Mouse (Mus musculus) intestine, embryonic 16.5 days (tissue): ENCODE results near the gene Meltf. TPM values are rescaled to one million over a fixed set of nuclear protein-coding genes. Genes with fewer than 3 reads are reported as not detected.
A peak's percentile ranks its signal among the peaks of the same experiment; 100 is the strongest.

Experiments
- ATAC-seq: fragments of 200-750 bp; cut with Nextera tagmentation; 2 replicates; pipeline ENCODE4 v1.8.0; 2017; ENCODE audit warnings: moderate TSS enrichment, moderate library complexity
- H3K27ac ChIP-seq: fragments of 300-500 bp; sonication (generic); 2 replicates; pipeline ENCODE4 v1.5.1; 2014; ENCODE audit warnings: mild to moderate bottlenecking, low read length
- H3K27me3 ChIP-seq: fragments of 300-500 bp; sonication (generic); replicated peaks from 2 replicates; pipeline ENCODE4 v1.6.1; 2014; ENCODE audit warnings: low read length, control low read depth, mixed read lengths; ENCODE audit not compliant: control insufficient read depth, insufficient read depth
- H3K36me3 ChIP-seq: fragments of 300-500 bp; sonication (generic); 2 replicates; pipeline ENCODE4 v1.6.1; 2014; ENCODE audit warnings: low read length, control low read depth; ENCODE audit not compliant: control insufficient read depth, insufficient read depth
- H3K4me1 ChIP-seq: fragments of 300-500 bp; sonication (generic); 2 replicates; pipeline ENCODE4 v1.6.1; 2014; ENCODE audit warnings: low read length, control low read depth, mixed read lengths; ENCODE audit not compliant: control insufficient read depth, insufficient read depth
- H3K4me2 ChIP-seq: fragments of 300-500 bp; sonication (generic); 2 replicates; pipeline ENCODE4 v1.6.1; 2014; ENCODE audit warnings: low read depth, low read length, control low read depth
- H3K4me3 ChIP-seq: fragments of 300-500 bp; sonication (generic); 2 replicates; pipeline ENCODE4 v1.5.1; 2014; ENCODE audit warnings: mild to moderate bottlenecking, low read length
- H3K9ac ChIP-seq: fragments of 300-500 bp; sonication (generic); 2 replicates; pipeline ENCODE4 v1.6.1; 2014; ENCODE audit warnings: low read depth, low read length
- H3K9me3 ChIP-seq: fragments of 300-500 bp; sonication (generic); 2 replicates; pipeline ENCODE4 v1.6.1; 2016; ENCODE audit warnings: low read length, control low read depth; ENCODE audit not compliant: control insufficient read depth
- WGBS: fragments of 180-500 bp; shearing (Covaris S2); extraction: QIAGEN DNeasy Blood & Tissue Kit; methylation state at CpG from one replicate; pipeline ENCODE4 v1.1.7; 2014; 5-methylcytosine and 5-hydroxymethylcytosine counted together
- polyA plus RNA-seq: library from polyadenylated mRNA; unstranded; fragments of >200 nt; fragmentation: Nextera tagmentation; extraction: Ambion mirVana; gene quantifications from 2 replicates; pipeline ENCODE4 v1.2.1, GENCODE M21; 2015

The Meltf gene
- polyA plus RNA-seq = 106 and 225 TPM in 2 replicates

DNA sequence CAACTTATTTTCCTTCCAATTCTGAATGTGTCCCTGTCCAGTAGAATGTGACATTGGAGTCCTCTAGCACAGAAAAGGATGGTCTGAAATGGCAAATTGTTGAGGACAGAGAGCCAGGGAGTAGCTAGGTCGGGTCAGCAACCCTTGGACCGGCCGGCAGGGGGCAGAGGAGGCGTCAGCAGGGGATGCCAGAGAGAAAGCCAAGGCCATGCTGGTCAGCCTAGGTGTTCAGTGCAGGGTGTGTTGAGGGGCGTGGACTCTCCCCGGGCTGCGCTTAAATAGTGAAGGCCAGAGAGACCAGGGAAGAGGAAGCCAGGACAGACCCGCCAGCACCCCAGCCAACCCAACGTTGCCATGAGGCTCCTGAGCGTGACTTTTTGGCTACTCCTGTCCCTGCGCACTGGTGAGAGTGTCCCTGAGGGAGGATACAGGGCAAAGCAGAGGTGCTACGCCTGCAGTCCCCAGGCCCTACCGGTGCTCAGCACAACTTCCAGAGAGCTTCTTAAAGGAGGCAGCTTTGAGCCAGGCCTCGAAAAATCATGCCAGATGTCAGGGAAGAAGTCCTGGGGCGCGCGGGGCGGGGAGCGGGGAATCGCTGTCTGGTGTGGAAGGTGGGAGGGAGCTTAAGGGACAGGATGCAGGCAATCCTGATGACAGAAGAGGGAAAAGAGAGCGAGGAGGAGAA, at the start of gene Meltf:
TSS of gene Meltf (plus strand) at position 238 of the 685 bp plus-strand sequence.
- no peaks in the 10 kb centered on the region for H3K27me3 ChIP-seq
- no peaks in the 10 kb centered on the region for H3K36me3 ChIP-seq
- 33% methylated on average over 21 of the region's 21 CpGs for WGBS
- peak within 1 kb of the TSS; percentile 41 for H3K9ac ChIP-seq
- peak within 1 kb of the TSS; percentile 36 for H3K4me3 ChIP-seq
- no peak within 1 kb of the TSS for H3K27ac ChIP-seq
- H3K4me2 ChIP-seq = peak within 1 kb of the TSS; percentile 43
- peaks cover 6% of the 10 kb centered on the region for H3K4me1 ChIP-seq
- no peaks in the 10 kb centered on the region for H3K9me3 ChIP-seq
- peak; percentile 85 for ATAC-seq

DNA sequence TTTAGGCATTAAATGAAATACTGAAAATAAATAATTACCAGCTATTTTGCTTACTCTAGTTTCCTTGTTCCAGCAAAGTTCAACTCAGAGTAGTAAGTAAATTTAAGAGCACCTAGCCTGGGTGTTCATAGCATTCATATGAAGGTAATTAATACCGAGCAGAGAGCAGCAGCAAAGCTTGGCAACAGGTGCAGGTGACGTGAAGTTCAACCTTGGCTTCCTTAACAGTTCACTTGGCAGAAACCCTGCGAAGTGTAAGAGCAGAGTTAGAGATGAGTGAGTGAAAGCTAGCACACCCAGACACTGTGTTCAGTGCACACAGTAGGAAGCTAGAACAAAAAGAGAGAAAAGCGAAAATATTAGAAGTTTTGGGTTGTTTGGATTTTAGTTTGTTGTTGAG, 47.9 kb upstream of the Meltf start:
- Histone ChIP-seq H3K27ac (no peak overlapping the region), H3K4me3 (no peak overlapping the region), H3K9ac (no peak overlapping the region), H3K27me3 (no peaks in the 10 kb centered on the region), H3K4me2 (no peak overlapping the region), H3K9me3 (no peaks in the 10 kb centered on the region), H3K36me3 (no peaks in the 10 kb centered on the region; the same call in 1 of the 2 replicates), H3K4me1 (no peaks in the 10 kb centered on the region)
- ATAC-seq = no peak
- WGBS = 85% methylated on average over 4 of the region's 4 CpGs

GRCm38 (mm10) chr16:31832630-31833422, 45.8 kb upstream of the Meltf start:
- H3K27ac ChIP-seq = no peak overlapping the region
- H3K4me3 ChIP-seq = no peak overlapping the region
- no peak overlapping the region for H3K9ac ChIP-seq
- H3K9me3 ChIP-seq = no peaks in the 10 kb centered on the region
- H3K4me1 ChIP-seq = no peaks in the 10 kb centered on the region
- H3K36me3 ChIP-seq = 0 out of 2 replicates have a peak, but pooled peaks cover 3% of the 10 kb centered on the region
- WGBS = 94% methylated on average over 10 of the region's 10 CpGs
- no peak for ATAC-seq
- H3K27me3 ChIP-seq = no peaks in the 10 kb centered on the region
- H3K4me2 ChIP-seq = no peak overlapping the region

DNA sequence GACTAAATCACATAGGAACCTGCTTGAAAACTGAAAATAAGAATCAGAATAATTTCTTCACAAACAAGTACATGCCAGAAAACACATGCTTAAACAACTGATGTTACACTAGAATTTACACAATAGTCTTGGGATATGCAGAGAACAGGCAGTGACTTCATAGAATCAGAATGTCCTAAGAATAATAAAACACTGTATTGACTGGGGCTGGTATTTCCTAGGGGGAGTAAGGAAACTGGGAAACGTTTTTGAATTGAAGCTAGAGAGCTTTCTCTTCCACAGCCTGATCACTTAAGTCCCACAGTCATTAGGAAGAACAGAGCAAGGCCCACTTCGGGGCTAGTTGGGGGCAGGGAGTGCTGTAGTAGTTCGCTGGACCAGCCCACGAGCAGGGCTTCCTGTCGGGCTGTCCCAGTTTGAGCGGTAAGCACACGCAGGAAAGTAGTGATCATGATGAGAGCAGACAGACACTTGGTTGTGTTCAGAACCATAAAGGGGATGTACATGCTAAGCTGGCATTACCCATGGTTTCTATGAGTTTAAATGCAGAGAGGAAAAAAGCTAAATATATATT, 44.5 kb upstream of the Meltf start:
- no peak for ATAC-seq
- H3K36me3 ChIP-seq = 0 out of 2 replicates have a peak, but pooled peaks cover 3% of the 10 kb centered on the region
- WGBS = 60% methylated on average over 7 of the region's 7 CpGs
- H3K4me2 ChIP-seq = no peak overlapping the region
- H3K27me3 ChIP-seq = no peaks in the 10 kb centered on the region
- no peaks in the 10 kb centered on the region for H3K9me3 ChIP-seq
- no peak overlapping the region for H3K4me3 ChIP-seq
- H3K27ac ChIP-seq = no peak overlapping the region
- H3K9ac ChIP-seq = no peak overlapping the region
- no peaks in the 10 kb centered on the region for H3K4me1 ChIP-seq

GRCm38 (mm10) chr16:31834662-31835318, 43.8 kb upstream of the Meltf start:
- Histone ChIP-seq H3K9ac (no peak overlapping the region), H3K27ac (no peak overlapping the region), H3K27me3 (no peaks in the 10 kb centered on the region), H3K4me2 (no peak overlapping the region), H3K4me3 (no peak overlapping the region), H3K4me1 (no peaks in the 10 kb centered on the region), H3K36me3 (0 out of 2 replicates have a peak, but pooled peaks cover 3% of the 10 kb centered on the region), H3K9me3 (no peaks in the 10 kb centered on the region)
- 80% methylated on average over 2 of the region's 2 CpGs for WGBS
- ATAC-seq = no peak

GRCm38 (mm10) chr16:31837362-31837761, 41.2 kb upstream of the Meltf start:
- 0 out of 2 replicates have a peak, but pooled peaks cover 3% of the 10 kb centered on the region for H3K36me3 ChIP-seq
- no peak overlapping the region for H3K4me3 ChIP-seq
- no peaks in the 10 kb centered on the region for H3K9me3 ChIP-seq
- no peaks in the 10 kb centered on the region for H3K4me1 ChIP-seq
- no peak overlapping the region for H3K9ac ChIP-seq
- H3K27ac ChIP-seq = no peak overlapping the region
- no peak overlapping the region for H3K4me2 ChIP-seq
- H3K27me3 ChIP-seq = no peaks in the 10 kb centered on the region
- no peak for ATAC-seq
- WGBS = 87% methylated on average over 3 of the region's 3 CpGs

DNA sequence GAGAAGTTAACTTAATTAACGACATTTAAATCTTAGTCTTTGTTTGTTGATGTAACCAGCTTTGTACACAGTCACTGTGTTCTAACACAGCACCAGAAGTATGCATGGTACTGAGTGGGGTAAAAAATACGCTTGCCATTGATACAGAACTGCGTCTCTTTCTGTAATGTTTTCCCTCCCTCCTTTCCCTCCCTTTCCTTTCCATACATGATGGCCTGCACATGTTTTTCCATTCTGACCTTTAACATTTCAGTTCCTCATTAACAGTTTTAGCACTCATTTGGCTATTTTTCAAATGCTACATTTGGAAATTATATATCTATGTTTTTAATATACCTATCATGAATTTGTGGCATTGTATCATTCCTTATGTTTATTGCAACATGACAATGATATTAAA, 34.4 kb upstream of the Meltf start:
- Histone ChIP-seq H3K4me2 (no peak overlapping the region), H3K27me3 (no peaks in the 10 kb centered on the region)
- 93% methylated on average over 3 of the region's 3 CpGs for WGBS

DNA sequence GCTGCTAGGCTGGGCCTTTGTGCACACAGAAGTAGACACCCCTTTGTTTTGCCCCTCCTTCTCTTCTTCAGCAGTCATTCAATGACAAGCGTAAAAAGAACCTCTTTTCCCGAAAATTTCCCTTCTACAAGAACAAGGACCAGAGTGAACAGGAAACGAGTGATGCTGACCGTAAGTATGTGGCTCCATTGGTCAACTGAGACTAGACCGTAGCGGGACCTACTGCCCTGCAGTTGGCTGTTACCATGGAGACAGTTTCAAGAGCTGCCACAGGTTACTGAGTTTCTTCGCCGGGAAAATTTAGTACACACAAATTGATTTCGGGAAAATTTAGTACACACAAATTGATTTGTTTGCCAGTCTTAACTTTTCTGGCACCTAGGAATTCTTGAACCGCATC, 31.8 kb upstream of the Meltf start:
- ATAC-seq = no peak
- Histone ChIP-seq H3K4me3 (no peak overlapping the region), H3K27ac (no peak overlapping the region), H3K36me3 (no peaks in the 10 kb centered on the region), H3K4me2 (no peak overlapping the region), H3K9ac (no peak overlapping the region), H3K27me3 (no peaks in the 10 kb centered on the region), H3K4me1 (no peaks in the 10 kb centered on the region), H3K9me3 (no peaks in the 10 kb centered on the region)
- WGBS = 84% methylated on average over 10 of the region's 10 CpGs

More for the DNA sequence above, 34.4 kb upstream of the Meltf start:
- no peaks in the 10 kb centered on the region for H3K4me1 ChIP-seq
- no peak overlapping the region for H3K9ac ChIP-seq
- H3K4me3 ChIP-seq = no peak overlapping the region
- H3K36me3 ChIP-seq = no peaks in the 10 kb centered on the region
- H3K9me3 ChIP-seq = no peaks in the 10 kb centered on the region
- ATAC-seq = no peak
- H3K27ac ChIP-seq = no peak overlapping the region

DNA sequence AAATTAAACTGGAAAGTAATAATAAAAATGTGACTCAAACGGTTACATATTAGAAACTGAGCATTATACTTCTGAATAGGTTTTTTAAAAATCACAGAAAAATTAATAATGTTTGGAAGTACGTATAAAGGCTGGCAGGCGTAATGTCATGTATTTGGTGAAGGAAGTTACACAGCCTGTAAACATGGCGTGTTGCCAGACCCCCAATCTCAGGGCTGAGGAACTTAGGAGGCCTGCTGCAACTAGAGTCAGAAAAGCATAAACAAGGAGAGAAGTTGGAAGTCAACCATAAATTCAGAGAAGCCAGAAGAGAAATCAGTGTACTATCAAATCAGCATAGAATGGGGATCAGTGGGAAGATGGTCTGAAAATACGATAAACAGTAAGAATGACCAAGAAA, 14.7 kb upstream of the Meltf start:
- no peaks in the 10 kb centered on the region for H3K4me1 ChIP-seq
- WGBS = 70% methylated on average over 5 of the region's 5 CpGs
- no peaks in the 10 kb centered on the region for H3K27me3 ChIP-seq
- ATAC-seq = no peak
- H3K9me3 ChIP-seq = no peaks in the 10 kb centered on the region
- H3K9ac ChIP-seq = no peak overlapping the region
- no peak overlapping the region for H3K4me3 ChIP-seq
- H3K27ac ChIP-seq = no peak overlapping the region
- no peak overlapping the region for H3K4me2 ChIP-seq
- peaks cover 19% of the 10 kb centered on the region; the same call in 1 of the 2 replicates for H3K36me3 ChIP-seq
